Mouse (Mus musculus) lung, embryonic 14.5 days (tissue): Measurements from ENCODE around the gene Inpp5a. TPM values are rescaled to one million over a fixed set of nuclear protein-coding genes. Genes with fewer than 3 reads are reported as not detected.

Source experiments
- ATAC-seq: fragments of 200-750 bp; cut with Nextera tagmentation; 2 replicates; pipeline ENCODE4 v1.8.0; 2017; ENCODE audit warnings: mild to moderate bottlenecking, moderate TSS enrichment, moderate library complexity; ENCODE audit not compliant: insufficient read depth
- DNase-seq: peaks from one replicate; pipeline ENCODE4 v3.0.0-alpha.2; 2015
- H3K27ac ChIP-seq: fragments of 300-500 bp; sonication (generic); 2 replicates; pipeline ENCODE4 v1.5.1; 2014; ENCODE audit warnings: low read depth, mild to moderate bottlenecking, moderate library complexity
- H3K27me3 ChIP-seq: fragments of 300-500 bp; sonication (generic); 2 replicates; pipeline ENCODE4 v1.6.1; 2014; ENCODE audit warnings: low read length, control low read depth; ENCODE audit not compliant: insufficient read depth
- H3K36me3 ChIP-seq: fragments of 300-500 bp; sonication (generic); 2 replicates; pipeline ENCODE4 v1.6.1; 2014; ENCODE audit warnings: control low read depth; ENCODE audit not compliant: insufficient read depth
- H3K4me1 ChIP-seq: fragments of 300-500 bp; sonication (generic); 2 replicates; pipeline ENCODE4 v1.6.1; 2014; ENCODE audit warnings: antibody characterized with exemption, control low read depth; ENCODE audit not compliant: insufficient read depth
- H3K4me2 ChIP-seq: fragments of 300-500 bp; sonication (generic); 2 replicates; pipeline ENCODE4 v1.6.1; 2014; ENCODE audit warnings: mild to moderate bottlenecking
- H3K4me3 ChIP-seq: fragments of 300-500 bp; sonication (generic); 2 replicates; pipeline ENCODE4 v1.5.1; 2014; ENCODE audit warnings: low read depth, low read length
- H3K9ac ChIP-seq: fragments of 300-500 bp; sonication (generic); 2 replicates; pipeline ENCODE4 v1.6.1; 2014
- H3K9me3 ChIP-seq: fragments of 300-500 bp; sonication (generic); 2 replicates; pipeline ENCODE4 v1.6.1; 2016; ENCODE audit warnings: low read depth, low read length, control low read depth
- CTCF ChIP-seq: IDR thresholded peaks from 2 replicates; pipeline ENCODE4 v1.5.1; 2016; ENCODE audit warnings: antibody characterized with exemption, low read depth
- WGBS: fragments of 180-500 bp; shearing (Covaris S2); extraction: QIAGEN DNeasy Blood & Tissue Kit; methylation state at CpG from one replicate; pipeline ENCODE4 v1.1.7; 2014; 5-methylcytosine and 5-hydroxymethylcytosine counted together
- polyA plus RNA-seq: library from polyadenylated mRNA; unstranded; fragments of >200 nt; fragmentation: Nextera tagmentation; extraction: Ambion mirVana; gene quantifications from 2 replicates; pipeline ENCODE4 v1.2.1, GENCODE M21; 2014

Inpp5a gene
- polyA plus RNA-seq, 1 experiment from 2014 or later, result 47.7 TPM

DNA sequence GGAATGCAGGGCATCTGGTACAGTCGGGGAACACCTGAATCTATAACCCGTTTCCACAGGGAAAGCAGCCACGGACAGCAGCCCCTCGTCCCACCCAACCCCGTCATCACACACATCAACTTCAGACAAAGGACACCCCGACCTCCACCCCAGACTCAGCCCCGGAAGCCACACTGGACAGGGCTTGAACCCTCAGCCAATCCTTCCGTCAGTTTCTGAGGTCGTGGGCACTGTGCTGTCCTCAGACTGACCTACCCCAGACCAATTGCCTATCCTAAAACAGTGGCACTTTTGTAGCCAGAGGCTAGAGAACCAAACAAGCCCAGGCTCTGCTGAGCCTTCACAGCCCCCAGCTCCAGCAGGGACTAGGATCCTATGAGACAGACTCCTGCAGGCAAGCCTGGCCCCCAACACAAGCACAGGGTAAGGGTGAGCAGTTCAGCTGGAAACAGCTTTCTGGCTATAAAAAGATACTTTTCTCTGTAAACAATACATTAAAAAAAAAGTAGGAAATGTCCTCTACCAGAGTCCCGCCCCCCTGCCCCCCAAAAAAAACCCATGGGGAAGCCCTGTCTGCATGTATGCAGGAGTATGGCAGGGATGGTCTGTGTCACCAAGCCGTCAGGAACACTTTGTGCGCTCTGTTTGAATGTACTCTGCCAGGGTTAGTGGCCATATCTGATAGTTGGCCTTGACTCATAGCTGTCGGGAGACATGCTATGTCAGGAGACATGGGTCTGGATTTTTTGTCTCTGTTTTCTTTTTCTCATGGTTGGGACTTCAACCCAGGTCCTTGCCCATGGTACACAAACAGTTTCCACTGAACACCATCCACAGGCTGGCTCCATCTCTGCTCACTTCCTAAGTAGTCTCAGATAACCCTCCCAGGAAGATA lies 23.7 kb upstream of the Inpp5a start:
- no peak overlapping the region for H3K9ac ChIP-seq
- ATAC-seq (peak; percentile 70), DNase-seq (peak; percentile 78)
- H3K27me3 ChIP-seq, result no peaks in the 10 kb centered on the region
- H3K4me1 ChIP-seq, result peaks cover 46% of the 10 kb centered on the region
- no peak for TF ChIP-seq CTCF
- H3K4me3 ChIP-seq, result no peak overlapping the region
- peak overlapping the region; percentile 96 for H3K27ac ChIP-seq
- WGBS, result 37% methylated on average over 13 of the region's 13 CpGs
- H3K9me3 ChIP-seq, result no peaks in the 10 kb centered on the region
- peak overlapping the region; percentile 45; the same call in 1 of the 2 replicates for H3K4me2 ChIP-seq
- H3K36me3 ChIP-seq, result no peaks in the 10 kb centered on the region

GRCm38 (mm10) chr7:139366131-139366530 lies 22.8 kb upstream of the Inpp5a start:
- no peak overlapping the region for H3K9ac ChIP-seq
- no peaks in the 10 kb centered on the region for H3K27me3 ChIP-seq
- no peak overlapping the region for H3K4me3 ChIP-seq
- DNase-seq (no peak), ATAC-seq (no peak)
- peaks cover 46% of the 10 kb centered on the region for H3K4me1 ChIP-seq
- 78% methylated on average over 3 of the region's 3 CpGs for WGBS
- no peaks in the 10 kb centered on the region for H3K36me3 ChIP-seq
- no peak for TF ChIP-seq CTCF
- no peaks in the 10 kb centered on the region for H3K9me3 ChIP-seq
- H3K4me2 ChIP-seq, result no peak overlapping the region
- H3K27ac ChIP-seq, result peak overlapping the region; percentile 96; the same call in 1 of the 2 replicates

DNA sequence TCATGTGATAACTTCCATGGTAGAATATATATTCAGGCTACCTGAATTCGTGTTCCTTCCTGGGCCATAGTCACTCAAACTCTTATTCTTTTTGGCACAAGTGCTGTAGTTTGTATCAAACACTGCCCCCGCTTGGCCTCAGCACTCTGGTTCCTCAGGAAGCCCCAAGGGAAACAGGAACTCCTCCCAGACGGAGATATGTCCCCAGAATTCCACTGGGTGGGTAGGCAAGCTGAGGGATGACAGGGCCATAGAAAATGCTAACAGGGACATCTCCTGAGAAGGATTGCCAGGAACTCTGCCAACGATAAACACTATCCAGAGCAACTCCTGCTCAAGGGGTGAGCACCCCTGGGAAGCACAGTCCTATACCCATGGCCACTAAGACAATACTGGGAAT lies 22.4 kb upstream of the Inpp5a start:
- H3K9ac ChIP-seq, result no peak overlapping the region
- TF ChIP-seq CTCF, result 0 out of 2 replicates have a peak, but pooled peaks have one; percentile 13
- DNase-seq, result peak; percentile 50
- H3K27ac ChIP-seq, result no peak overlapping the region
- no peaks in the 10 kb centered on the region for H3K36me3 ChIP-seq
- no peaks in the 10 kb centered on the region for H3K9me3 ChIP-seq
- no peak overlapping the region for H3K4me2 ChIP-seq
- no peaks in the 10 kb centered on the region for H3K27me3 ChIP-seq
- H3K4me1 ChIP-seq, result peaks cover 46% of the 10 kb centered on the region
- no peak for ATAC-seq
- WGBS, result 60% methylated on average over 4 of the region's 4 CpGs
- no peak overlapping the region for H3K4me3 ChIP-seq

DNA sequence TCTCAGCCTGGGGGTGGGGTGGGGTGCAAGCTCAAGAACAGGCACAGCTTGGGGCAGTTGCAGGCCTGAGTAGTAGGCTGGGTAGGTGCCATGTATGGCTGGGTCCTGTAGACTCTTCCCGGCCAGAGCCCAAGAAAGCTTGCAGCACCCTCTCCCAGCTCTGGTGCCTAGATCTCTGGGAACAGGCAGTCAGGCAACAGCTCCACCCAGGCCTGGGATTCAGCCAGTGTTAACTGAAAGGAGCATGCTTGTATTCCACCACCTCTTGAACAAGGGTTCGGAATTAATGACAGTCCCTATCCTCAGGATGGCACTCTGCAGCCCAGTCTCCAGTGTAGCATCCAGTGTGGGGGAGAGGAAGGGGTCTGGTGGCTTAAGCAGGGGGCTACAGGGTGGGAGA lies 20.7 kb upstream of the Inpp5a start:
- Histone ChIP-seq H3K36me3 (no peaks in the 10 kb centered on the region), H3K4me3 (no peak overlapping the region), H3K9ac (0 out of 2 replicates have a peak overlapping the region, but pooled peaks have one; percentile 4), H3K27me3 (no peaks in the 10 kb centered on the region), H3K9me3 (no peaks in the 10 kb centered on the region), H3K4me2 (no peak overlapping the region), H3K27ac (peak overlapping the region; percentile 87), H3K4me1 (peaks cover 44% of the 10 kb centered on the region)
- TF ChIP-seq CTCF, result no peak
- ATAC-seq (no peak), DNase-seq (peak; percentile 59)
- WGBS, result 75% methylated on average over 2 of the region's 2 CpGs

- H3K27ac ChIP-seq, result peak overlapping the region; percentile 87
- DNase-seq, result peak; percentile 70
- no peak for ATAC-seq
- no peak overlapping the region for H3K4me3 ChIP-seq
- no peaks in the 10 kb centered on the region for H3K9me3 ChIP-seq
- no peaks in the 10 kb centered on the region for H3K27me3 ChIP-seq
- 46% methylated on average over 14 of the region's 14 CpGs for WGBS
- no peak overlapping the region for H3K4me2 ChIP-seq
- 0 out of 2 replicates have a peak overlapping the region, but pooled peaks have one; percentile 4 for H3K9ac ChIP-seq
- TF ChIP-seq CTCF, result no peak
- H3K36me3 ChIP-seq, result no peaks in the 10 kb centered on the region
- peaks cover 37% of the 10 kb centered on the region for H3K4me1 ChIP-seq
Measured at GRCm38 (mm10) chr7:139368722-139369380, 20.1 kb upstream of the Inpp5a start.

- H3K4me3 ChIP-seq, result no peak overlapping the region
- ATAC-seq (no peak), DNase-seq (no peak)
- peaks cover 30% of the 10 kb centered on the region for H3K4me1 ChIP-seq
- H3K27ac ChIP-seq, result peak overlapping the region; percentile 87; the same call in 1 of the 2 replicates
- no peaks in the 10 kb centered on the region for H3K9me3 ChIP-seq
- no peaks in the 10 kb centered on the region for H3K27me3 ChIP-seq
- H3K4me2 ChIP-seq, result no peak overlapping the region
- H3K9ac ChIP-seq, result no peak overlapping the region
- H3K36me3 ChIP-seq, result no peaks in the 10 kb centered on the region
- no peak for TF ChIP-seq CTCF
- WGBS, result 58% methylated on average over 6 of the region's 6 CpGs
Measured at GRCm38 (mm10) chr7:139369501-139370088, 19.3 kb upstream of the Inpp5a start.

GRCm38 (mm10) chr7:139371389-139371788 lies 17.5 kb upstream of the Inpp5a start:
- Histone ChIP-seq H3K4me2 (no peak overlapping the region), H3K9ac (no peak overlapping the region), H3K27ac (no peak overlapping the region), H3K9me3 (no peaks in the 10 kb centered on the region), H3K27me3 (no peaks in the 10 kb centered on the region), H3K4me3 (no peak overlapping the region), H3K4me1 (peaks cover 18% of the 10 kb centered on the region), H3K36me3 (no peaks in the 10 kb centered on the region)
- no peak for ATAC-seq
- DNase-seq, result no peak
- no peak for TF ChIP-seq CTCF
